Mouse (Mus musculus): ENCODE results near the gene Lypd5. TPM values are rescaled to one million over a fixed set of nuclear protein-coding genes. Genes with fewer than 3 reads are reported as not detected.
A peak's percentile ranks its signal among the peaks of the same experiment; 100 is the strongest.

Gene Lypd5
- polyA plus RNA-seq, 2 experiments: 0.50 to 3.1 TPM

DNA sequence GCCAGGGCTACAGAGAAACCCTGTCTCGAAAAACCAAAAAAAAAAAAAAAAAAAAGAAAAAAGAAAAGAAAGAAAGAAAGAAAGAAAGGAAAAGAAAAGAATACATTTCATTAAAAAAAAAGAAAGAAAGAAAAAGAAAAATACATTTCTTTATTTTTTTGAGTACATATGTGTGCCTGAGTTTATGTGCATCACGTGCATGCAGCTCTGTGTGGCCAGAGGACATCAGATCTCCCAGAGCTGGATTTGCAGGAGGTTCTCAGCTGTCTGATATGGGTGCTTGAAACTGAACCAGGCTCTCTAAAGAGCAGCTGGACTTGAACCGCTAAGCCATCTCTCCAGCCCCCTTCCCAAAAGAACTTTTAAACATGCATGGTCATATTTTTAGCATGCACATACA is 45.1 kb downstream of the Lypd5 start:
- Histone ChIP-seq H3K9ac (ENCODE audit: low read depth, low read length, severe bottlenecking) (no peak overlapping the region), H3K27ac (replicated peaks; ENCODE audit: low read depth, low read length) (no peak overlapping the region), H3K36me3 (ENCODE audit: control insufficient read depth, insufficient read depth, low read length) (no peaks in the 10 kb centered on the region), H3K4me3 (replicated peaks; ENCODE audit: low read length) (no peak overlapping the region), H3K27me3 (ENCODE audit: control insufficient read depth, insufficient read depth, low read length) (no peaks in the 10 kb centered on the region), H3K4me2 (replicated peaks; ENCODE audit: low read depth, low read length, severe bottlenecking) (no peak overlapping the region), H3K4me1 (ENCODE audit: control insufficient read depth, insufficient read depth, low read length) (peaks cover 25% of the 10 kb centered on the region), H3K9me3 (ENCODE audit: control insufficient read depth, low read length) (no peaks in the 10 kb centered on the region)
- WGBS: 67% methylated on average over 2 of the region's 3 CpGs
- DNase-seq (ENCODE audit: low spot score) (no peak), ATAC-seq (ENCODE audit: low FRiP score, low read depth) (no peak)
- TF ChIP-seq POLR2A (IDR thresholded peaks at IDR 0.05; ENCODE audit: borderline replicate concordance, extremely low read depth, insufficient read depth, insufficient read length): no peak

DNA sequence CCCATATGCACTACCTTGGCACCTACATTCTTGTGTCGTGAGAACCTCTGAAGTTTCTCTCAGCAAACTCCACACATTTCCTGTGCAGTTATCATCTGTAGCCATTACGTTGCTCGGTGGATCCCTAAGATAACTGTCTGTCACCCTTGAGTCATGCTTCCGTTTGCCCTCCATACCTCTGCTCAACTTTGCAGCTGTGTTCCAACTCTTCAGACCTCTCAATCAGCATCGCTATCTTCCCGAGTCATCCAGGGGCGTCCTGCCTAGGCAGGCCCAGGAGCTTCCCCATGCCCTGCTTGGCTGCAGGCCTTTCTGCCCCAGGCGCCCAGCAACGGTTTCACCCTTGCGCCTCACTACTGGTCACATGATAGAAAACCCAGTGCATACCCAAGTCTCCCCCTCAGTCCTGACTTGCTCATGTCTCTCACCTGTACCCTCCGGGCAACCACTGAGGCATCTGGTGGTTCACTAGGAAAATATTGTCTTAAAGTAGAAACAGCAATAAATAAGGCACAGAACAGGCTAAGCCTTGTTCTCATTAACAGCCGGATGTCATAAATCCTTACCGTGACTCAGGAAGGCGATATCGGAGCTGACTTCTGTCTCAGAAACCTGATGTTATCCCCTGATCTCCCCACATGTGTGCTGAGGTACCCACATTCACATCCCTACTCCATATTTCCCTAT is 45.6 kb downstream of the Lypd5 start:
- WGBS: 22% methylated on average over 15 of the region's 15 CpGs
- H3K4me1 ChIP-seq (ENCODE audit: control insufficient read depth, insufficient read depth, low read length): peaks cover 22% of the 10 kb centered on the region
- peak overlapping the region; percentile 19; the same call in 1 of the 2 replicates for H3K27ac ChIP-seq (replicated peaks; ENCODE audit: low read depth, low read length)
- no peak for ATAC-seq (ENCODE audit: low FRiP score, low read depth)
- DNase-seq (ENCODE audit: low spot score): peak; percentile 56
- H3K9me3 ChIP-seq (ENCODE audit: control insufficient read depth, low read length): no peaks in the 10 kb centered on the region
- no peak overlapping the region for H3K4me2 ChIP-seq (replicated peaks; ENCODE audit: low read depth, low read length, severe bottlenecking)
- H3K4me3 ChIP-seq (replicated peaks; ENCODE audit: low read length): no peak overlapping the region
- no peaks in the 10 kb centered on the region for H3K27me3 ChIP-seq (ENCODE audit: control insufficient read depth, insufficient read depth, low read length)
- H3K9ac ChIP-seq (ENCODE audit: low read depth, low read length, severe bottlenecking): no peak overlapping the region; the same call in 1 of the 2 replicates
- TF ChIP-seq POLR2A (IDR thresholded peaks at IDR 0.05; ENCODE audit: borderline replicate concordance, extremely low read depth, insufficient read depth, insufficient read length): no peak
- H3K36me3 ChIP-seq (ENCODE audit: control insufficient read depth, insufficient read depth, low read length): no peaks in the 10 kb centered on the region

DNA sequence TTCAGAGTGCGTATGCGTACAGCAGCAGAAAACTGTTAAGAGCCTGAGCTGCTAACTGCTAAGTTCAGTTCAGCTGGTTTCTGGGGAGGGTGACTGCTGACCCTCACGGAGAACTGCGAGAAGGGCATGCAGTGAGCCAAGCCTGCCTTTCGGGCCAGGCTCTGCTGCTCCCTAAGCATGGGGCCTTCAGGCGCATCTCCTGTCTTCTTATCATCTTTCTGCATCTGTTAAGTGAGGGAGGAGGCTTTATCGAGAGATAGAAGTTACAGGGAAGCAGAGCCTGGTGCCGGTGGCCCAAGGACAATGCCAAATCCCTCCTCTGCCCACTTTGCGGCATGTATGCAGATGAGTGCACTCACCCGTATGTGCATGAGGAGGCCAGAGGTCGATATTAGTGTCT is 47.8 kb downstream of the Lypd5 start:
- 83% methylated on average over 11 of the region's 11 CpGs for WGBS
- H3K27ac ChIP-seq (replicated peaks; ENCODE audit: low read depth, low read length): no peak overlapping the region
- no peak for TF ChIP-seq POLR2A (IDR thresholded peaks at IDR 0.05; ENCODE audit: borderline replicate concordance, extremely low read depth, insufficient read depth, insufficient read length)

GRCm38 (mm10) chr7:24398364-24398913 is 49.4 kb downstream of the Lypd5 start:
- no peak for TF ChIP-seq POLR2A (IDR thresholded peaks at IDR 0.05; ENCODE audit: borderline replicate concordance, extremely low read depth, insufficient read depth, insufficient read length)
- Histone ChIP-seq H3K4me1 (ENCODE audit: control insufficient read depth, insufficient read depth, low read length) (peaks cover 11% of the 10 kb centered on the region), H3K9me3 (ENCODE audit: control insufficient read depth, low read length) (no peaks in the 10 kb centered on the region), H3K4me3 (replicated peaks; ENCODE audit: low read length) (no peak overlapping the region), H3K27me3 (ENCODE audit: control insufficient read depth, insufficient read depth, low read length) (no peaks in the 10 kb centered on the region), H3K9ac (ENCODE audit: low read depth, low read length, severe bottlenecking) (no peak overlapping the region), H3K4me2 (replicated peaks; ENCODE audit: low read depth, low read length, severe bottlenecking) (no peak overlapping the region), H3K27ac (replicated peaks; ENCODE audit: low read depth, low read length) (no peak overlapping the region), H3K36me3 (ENCODE audit: control insufficient read depth, insufficient read depth, low read length) (0 out of 2 replicates have a peak, but pooled peaks cover 7% of the 10 kb centered on the region)
- DNase-seq (ENCODE audit: low spot score) (no peak), ATAC-seq (ENCODE audit: low FRiP score, low read depth) (no peak)
- WGBS: 95% methylated on average over 8 of the region's 8 CpGs

More for the DNA sequence above, 47.8 kb downstream of the Lypd5 start:
- Histone ChIP-seq H3K4me2 (replicated peaks; ENCODE audit: low read depth, low read length, severe bottlenecking) (no peak overlapping the region), H3K4me3 (replicated peaks; ENCODE audit: low read length) (no peak overlapping the region), H3K36me3 (ENCODE audit: control insufficient read depth, insufficient read depth, low read length) (no peaks in the 10 kb centered on the region), H3K9ac (ENCODE audit: low read depth, low read length, severe bottlenecking) (no peak overlapping the region), H3K27me3 (ENCODE audit: control insufficient read depth, insufficient read depth, low read length) (no peaks in the 10 kb centered on the region), H3K9me3 (ENCODE audit: control insufficient read depth, low read length) (no peaks in the 10 kb centered on the region), H3K4me1 (ENCODE audit: control insufficient read depth, insufficient read depth, low read length) (peaks cover 11% of the 10 kb centered on the region)
- ATAC-seq (ENCODE audit: low FRiP score, low read depth) (no peak), DNase-seq (ENCODE audit: low spot score) (no peak)

GRCm38 (mm10) chr7:24399256-24400081 is 50.5 kb downstream of the Lypd5 start, which contains the start of gene Smg9:
Gene Smg9, plus strand, starts transcription at chr7:24399619.
- peak within 1 kb of the TSS; percentile 61 for H3K4me2 ChIP-seq (replicated peaks; ENCODE audit: low read depth, low read length, severe bottlenecking)
- H3K4me3 ChIP-seq (replicated peaks; ENCODE audit: low read length): peak within 1 kb of the TSS; percentile 51
- DNase-seq (ENCODE audit: low spot score): peak; percentile 98
- peaks cover 7% of the 10 kb centered on the region for H3K4me1 ChIP-seq (ENCODE audit: control insufficient read depth, insufficient read depth, low read length)
- peak; percentile 95 for ATAC-seq (ENCODE audit: low FRiP score, low read depth)
- no peaks in the 10 kb centered on the region for H3K9me3 ChIP-seq (ENCODE audit: control insufficient read depth, low read length)
- H3K27me3 ChIP-seq (ENCODE audit: control insufficient read depth, insufficient read depth, low read length): no peaks in the 10 kb centered on the region
- TF ChIP-seq POLR2A (IDR thresholded peaks at IDR 0.05; ENCODE audit: borderline replicate concordance, extremely low read depth, insufficient read depth, insufficient read length): peak; percentile 58; the same call in 1 of the 2 replicates
- H3K36me3 ChIP-seq (ENCODE audit: control insufficient read depth, insufficient read depth, low read length): 0 out of 2 replicates have a peak, but pooled peaks cover 10% of the 10 kb centered on the region
- peak within 1 kb of the TSS; percentile 81 for H3K27ac ChIP-seq (replicated peaks; ENCODE audit: low read depth, low read length)
- 3% methylated on average over 65 of the region's 66 CpGs for WGBS
- H3K9ac ChIP-seq (ENCODE audit: low read depth, low read length, severe bottlenecking): peak within 1 kb of the TSS; percentile 55

Measured in limb, embryonic 14.5 days (tissue).